Mouse (Mus musculus): ENCODE data around the gene Ndufaf1. TPM values are rescaled to one million over a fixed set of nuclear protein-coding genes. Genes with fewer than 3 reads are reported as not detected.

Ndufaf1 gene
- polyA plus RNA-seq, 1 experiment from 2014 or later, result 44.6 TPM

GRCm38 (mm10) chr2:119617841-119618198 is 44.8 kb downstream of the Ndufaf1 start:
- peak; percentile 68 for ATAC-seq (ENCODE audit: low read depth)
- H3K4me3 ChIP-seq (replicated peaks), result peak overlapping the region; percentile 77
- H3K4me1 ChIP-seq (replicated peaks), result peaks cover 37% of the 10 kb centered on the region
- peak overlapping the region; percentile 95 for H3K27ac ChIP-seq
- DNase-seq, result no peak
- WGBS (ENCODE audit: insufficient replicate concordance), result under 1% methylated on average over 13 of the region's 13 CpGs
- peaks cover 37% of the 10 kb centered on the region for H3K36me3 ChIP-seq
- peak overlapping the region; percentile 84 for H3K9ac ChIP-seq
- peak overlapping the region; percentile 66 for H3K4me2 ChIP-seq
- no peaks in the 10 kb centered on the region for H3K9me3 ChIP-seq (replicated peaks)
- H3K27me3 ChIP-seq, result no peaks in the 10 kb centered on the region

GRCm38 (mm10) chr2:119607023-119607422 is 55.6 kb downstream of the Ndufaf1 start:
- WGBS (ENCODE audit: insufficient replicate concordance), result 61% methylated on average over 4 of the region's 4 CpGs

More at GRCm38 (mm10) chr2:119607023-119607422, 55.6 kb downstream of the Ndufaf1 start:
- Histone ChIP-seq H3K9me3 (replicated peaks) (no peaks in the 10 kb centered on the region), H3K4me3 (replicated peaks) (no peak overlapping the region), H3K27me3 (no peaks in the 10 kb centered on the region), H3K9ac (no peak overlapping the region), H3K36me3 (peaks cover 83% of the 10 kb centered on the region), H3K4me2 (no peak overlapping the region), H3K27ac (peak overlapping the region; percentile 97), H3K4me1 (replicated peaks) (peaks cover 57% of the 10 kb centered on the region)
- peak; percentile 44 for ATAC-seq (ENCODE audit: low read depth)
- DNase-seq, result no peak

Other genes with a start within 250 kb of the Ndufaf1 start
- 2.0 TPM in 2 replicates for gene Ino80, start 185.1 kb downstream of the Ndufaf1 start, polyA plus RNA-seq (2015; fragmentation: Nextera tagmentation; extraction: Ambion mirVana)
- 0.35 and 0.38 TPM in 2 replicates for gene Exd1, start 115.2 kb downstream of the Ndufaf1 start, polyA plus RNA-seq (2015; fragmentation: Nextera tagmentation; extraction: Ambion mirVana)
- 47.3 and 54.2 TPM in 2 replicates for gene Chp1, start 115.1 kb downstream of the Ndufaf1 start, polyA plus RNA-seq (2015; fragmentation: Nextera tagmentation; extraction: Ambion mirVana)
- 90.6 and 119 TPM in 2 replicates for gene Nusap1, start 44.5 kb downstream of the Ndufaf1 start, polyA plus RNA-seq (2015; fragmentation: Nextera tagmentation; extraction: Ambion mirVana)
- 42.8 and 50.4 TPM in 2 replicates for gene Oip5, start 44.4 kb downstream of the Ndufaf1 start, polyA plus RNA-seq (2015; fragmentation: Nextera tagmentation; extraction: Ambion mirVana)
- 18.3 and 23.8 TPM in 2 replicates for gene Rtf1, start 12.2 kb upstream of the Ndufaf1 start, polyA plus RNA-seq (2015; fragmentation: Nextera tagmentation; extraction: Ambion mirVana)
- gene Itpka, start 79.5 kb upstream of the Ndufaf1 start, polyA plus RNA-seq (2015; fragmentation: Nextera tagmentation; extraction: Ambion mirVana), result 2.3 and 2.9 TPM in 2 replicates
- 0.08 TPM in 1 of 2 replicates, not detected in the other for gene Ltk, start 97.6 kb upstream of the Ndufaf1 start, polyA plus RNA-seq (2015; fragmentation: Nextera tagmentation; extraction: Ambion mirVana)
- gene Rpap1, start 124.7 kb upstream of the Ndufaf1 start, polyA plus RNA-seq (2015; fragmentation: Nextera tagmentation; extraction: Ambion mirVana), result 10.2 and 11.9 TPM in 2 replicates
- 1.5 TPM in 2 replicates for gene Tyro3, start 134.9 kb upstream of the Ndufaf1 start, polyA plus RNA-seq (2015; fragmentation: Nextera tagmentation; extraction: Ambion mirVana)
- 6.6 and 8.0 TPM in 2 replicates for gene Mga, start 234.4 kb upstream of the Ndufaf1 start, polyA plus RNA-seq (2015; fragmentation: Nextera tagmentation; extraction: Ambion mirVana)